Mouse (Mus musculus) embryonic fibroblast, embryonic 13.5 days (primary cell): Measurements from ENCODE around the gene Asb2.

Experiments
- CTCF ChIP-seq: IDR thresholded peaks from 2 replicates; pipeline ENCODE4 v1.5.1; 2011; ENCODE audit warnings: mild to moderate bottlenecking, control low read depth, low read length, moderate library complexity, borderline replicate concordance; ENCODE audit not compliant: insufficient read depth
- POLR2A ChIP-seq: IDR thresholded peaks from 2 replicates; pipeline ENCODE4 v1.6.1; 2011; ENCODE audit warnings: low read depth, mild to moderate bottlenecking, control low read depth, low read length, moderate library complexity

- no peak for TF ChIP-seq POLR2A
- TF ChIP-seq CTCF: no peak
Measured at GRCm38 (mm10) chr12:103395486-103396275, 39.9 kb upstream of the Asb2 start.
